In the genomic region with DNA sequence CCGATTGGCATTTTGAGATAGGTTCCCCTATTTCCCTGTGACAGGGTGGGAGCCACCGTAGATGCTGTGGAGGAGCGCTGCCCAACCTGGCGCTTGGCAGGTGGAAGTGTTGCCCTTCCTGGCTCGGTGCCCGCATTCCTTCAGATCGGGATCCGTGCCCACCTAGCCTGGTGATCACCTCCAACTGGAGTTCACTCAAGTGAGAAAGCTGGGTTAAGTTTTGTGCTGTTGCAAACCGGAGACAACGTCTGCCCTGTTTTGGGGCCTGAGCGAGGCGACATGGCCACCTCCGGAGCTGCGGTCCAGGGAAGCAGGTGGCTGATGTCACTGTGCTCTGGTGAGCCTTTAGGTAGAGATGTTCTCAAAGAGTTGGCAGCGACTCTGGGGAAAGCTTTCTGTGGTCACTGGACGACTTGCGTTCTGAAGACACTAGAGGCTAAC, we compare ENCODE assay signal across 8 mouse cellular contexts. TPM values are rescaled to one million over a fixed set of nuclear protein-coding genes. Genes with fewer than 3 reads are reported as not detected.
A peak's percentile ranks its signal among the peaks of the same experiment; 100 is the strongest.
DNase-seq lines count a peak whose midpoint lies in the region; ATAC-seq and TF ChIP-seq lines count a peak whose summit lies in the region.

No protein-coding gene starts in this region.

- TF ChIP-seq CTCF in olfactory bulb, adult 2 months (IDR thresholded peaks at IDR 0.05; ENCODE audit: insufficient read depth, low read depth, low read length) = no peak

- no peak for TF ChIP-seq POLR2A in olfactory bulb, adult 2 months (IDR thresholded peaks at IDR 0.05; ENCODE audit: insufficient read depth, low read depth, low read length)

- peaks cover 35% of the 10 kb centered on the region for H3K27me3 ChIP-seq in forebrain, embryonic 12.5 days
- peaks cover 42% of the 10 kb centered on the region for H3K27me3 ChIP-seq in liver, embryonic 13.5 days

- no peak for ATAC-seq in forebrain, embryonic 12.5 days (ENCODE audit: low FRiP score)
- no peak for ATAC-seq in liver, embryonic 13.5 days (ENCODE audit: low read depth)

- intact Hi-C loops in gastrocnemius, postnatal 36 days (cut with DNase I) = no loop called here

- DNase-seq in frontal cortex, postnatal 36 days (ENCODE audit: low spot score in 2 of 2) = peak; percentile 6 to 11
- DNase-seq in frontal cortex, postnatal 14 days (ENCODE audit: low spot score in 2 of 2) = no peak
- DNase-seq in Muller cell, postnatal 12 days (ENCODE audit: inconsistent ontology term) = peak; percentile 5
- peak; percentile 91 for DNase-seq in kidney, adult 11 months
- no peak for DNase-seq in liver, embryonic 13.5 days
- DNase-seq in gastrocnemius, postnatal 36 days = no peak

- H3K9me3 ChIP-seq in forebrain, embryonic 12.5 days = no peaks in the 10 kb centered on the region
- H3K9me3 ChIP-seq in liver, embryonic 13.5 days (replicated peaks) = no peaks in the 10 kb centered on the region

- H3K4me1 ChIP-seq in forebrain, embryonic 12.5 days = peaks cover 7% of the 10 kb centered on the region
- peaks cover 8% of the 10 kb centered on the region for H3K4me1 ChIP-seq in liver, embryonic 13.5 days (replicated peaks)
- H3K4me1 ChIP-seq in olfactory bulb, adult 2 months (ENCODE audit: control insufficient read depth, insufficient read depth, low read length) = peaks cover 11% of the 10 kb centered on the region

- H3K9ac ChIP-seq in forebrain, embryonic 12.5 days = peak overlapping the region; percentile 51
- H3K9ac ChIP-seq in liver, embryonic 13.5 days = no peak overlapping the region

- WGBS in forebrain, embryonic 12.5 days = 2% methylated on average over 17 of the region's 17 CpGs
- WGBS in liver, embryonic 13.5 days (ENCODE audit: insufficient replicate concordance) = 4% methylated on average over 17 of the region's 17 CpGs
- 4% methylated on average over 17 of the region's 17 CpGs for WGBS in olfactory bulb, adult 2 months

- H3K27ac ChIP-seq in forebrain, embryonic 12.5 days = no peak overlapping the region
- H3K27ac ChIP-seq in liver, embryonic 13.5 days = no peak overlapping the region
- H3K27ac ChIP-seq in olfactory bulb, adult 2 months (ENCODE audit: insufficient read depth, low read depth, low read length) = no peak overlapping the region

- H3K36me3 ChIP-seq in forebrain, embryonic 12.5 days (replicated peaks) = no peaks in the 10 kb centered on the region
- H3K36me3 ChIP-seq in liver, embryonic 13.5 days = no peaks in the 10 kb centered on the region

- peak overlapping the region; percentile 55 for H3K4me3 ChIP-seq in forebrain, embryonic 12.5 days (replicated peaks)
- H3K4me3 ChIP-seq in liver, embryonic 13.5 days (replicated peaks) = peak overlapping the region; percentile 55
- H3K4me3 ChIP-seq in olfactory bulb, adult 2 months (ENCODE audit: insufficient read depth, low read depth, low read length) = peak overlapping the region; percentile 57

- peak overlapping the region; percentile 97 for H3K4me2 ChIP-seq in forebrain, embryonic 12.5 days
- H3K4me2 ChIP-seq in liver, embryonic 13.5 days = peak overlapping the region; percentile 72

RNA-seq across cellular contexts. Expression of a gene that starts 0.8 kb away (rescaled TPM):
- 3.2 and 3.8 TPM in 2 replicates for polyA plus RNA-seq in forebrain, embryonic 12.5 days (2016; fragmentation: Nextera tagmentation; extraction: Ambion mirVana)
- polyA plus RNA-seq in liver, embryonic 13.5 days (2015; fragmentation: Nextera tagmentation; extraction: Ambion mirVana) = 0.30 and 0.35 TPM in 2 replicates
- not detected in 2 replicates for polyA plus RNA-seq in olfactory bulb, adult 2 months (2012; ENCODE audit: insufficient read depth, insufficient read length, low replicate concordance, missing spikeins)
- total RNA-seq in gastrocnemius, postnatal 36 days (2021) = not detected

Comparison
In these comparisons a context has a peak if more than half of its experiments do, and no peak if none do; other contexts are left out.
1. DNase-seq: peak in frontal cortex, postnatal 36 days (2 of 2), Muller cell, postnatal 12 days (single experiment) and kidney, adult 11 months (single experiment); none in frontal cortex, postnatal 14 days (0 of 2), liver, embryonic 13.5 days (single experiment) and gastrocnemius, postnatal 36 days (0 of 2).
2. Peak in every context shown above with its lines, with median percentiles within 50 percentile points of each other: H3K4me3 ChIP-seq.